Mouse (Mus musculus) midbrain, embryonic 10.5 days (tissue): ENCODE results near the gene Pfn1. TPM values are rescaled to one million over a fixed set of nuclear protein-coding genes. Genes with fewer than 3 reads are reported as not detected.

Experiments
- DNase-seq: peaks from one replicate; pipeline ENCODE4 v3.0.0-alpha.2; 2017; ENCODE audit warnings: low spot score
- H3K27ac ChIP-seq: fragments of 300-500 bp; sonication (generic); replicated peaks from 2 replicates; pipeline ENCODE4 v1.5.1; 2016; ENCODE audit warnings: mild to moderate bottlenecking
- H3K27me3 ChIP-seq: fragments of 300-500 bp; sonication (generic); 2 replicates; pipeline ENCODE4 v1.6.1; 2016; ENCODE audit warnings: low read depth, mild to moderate bottlenecking; ENCODE audit not compliant: poor library complexity, severe bottlenecking
- H3K36me3 ChIP-seq: fragments of 300-500 bp; sonication (generic); 2 replicates; pipeline ENCODE4 v1.6.1; 2016; ENCODE audit warnings: mild to moderate bottlenecking, moderate library complexity
- H3K4me1 ChIP-seq: fragments of 300-500 bp; sonication (generic); 2 replicates; pipeline ENCODE4 v1.6.1; 2016
- H3K4me3 ChIP-seq: fragments of 300-500 bp; sonication (generic); 2 replicates; pipeline ENCODE4 v1.5.1; 2016; ENCODE audit warnings: mild to moderate bottlenecking, moderate library complexity
- H3K9me3 ChIP-seq: fragments of 300-500 bp; sonication (generic); replicated peaks from 2 replicates; pipeline ENCODE4 v1.6.1; 2016; ENCODE audit warnings: mild to moderate bottlenecking
- WGBS: fragments of 180-500 bp; shearing (Covaris S2); methylation state at CpG from one replicate; pipeline ENCODE4 v1.1.7; 2016; 5-methylcytosine and 5-hydroxymethylcytosine counted together
- polyA plus RNA-seq: library from polyadenylated mRNA; unstranded; fragments of >200 nt; fragmentation: Nextera tagmentation; extraction: Ambion mirVana; gene quantifications from 2 replicates; pipeline ENCODE4 v1.2.1, GENCODE M21; 2016

Pfn1 gene
- polyA plus RNA-seq, 1 experiment from 2014 or later, result 1,733 TPM

DNA sequence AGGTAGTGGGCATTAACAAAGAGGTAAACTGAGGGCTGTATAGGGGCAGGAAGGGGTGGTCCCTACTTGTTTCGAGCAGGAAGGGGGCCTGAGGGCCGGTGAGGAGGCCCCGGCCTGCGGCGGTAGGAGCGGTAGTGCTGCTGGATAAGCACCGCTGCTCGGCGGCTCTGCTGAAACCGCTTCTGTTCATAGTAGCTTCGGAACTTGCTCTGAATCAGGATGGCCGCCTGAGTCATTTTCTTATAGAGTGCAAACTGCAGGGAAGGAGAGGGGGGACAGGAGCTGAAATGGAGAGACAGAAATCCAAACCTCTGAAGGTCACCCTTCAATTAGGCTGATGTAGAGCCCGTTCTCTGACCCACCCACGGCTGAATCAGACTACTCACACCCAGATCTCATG, 16.0 kb upstream of the Pfn1 start:
- Histone ChIP-seq H3K36me3 (peaks cover 57% of the 10 kb centered on the region), H3K9me3 (no peaks in the 10 kb centered on the region), H3K4me1 (peaks cover 42% of the 10 kb centered on the region), H3K4me3 (peak overlapping the region; percentile 69), H3K27me3 (no peaks in the 10 kb centered on the region), H3K27ac (peak overlapping the region; percentile 95)
- 50% methylated on average over 14 of the region's 14 CpGs for WGBS
- no peak for DNase-seq

DNA sequence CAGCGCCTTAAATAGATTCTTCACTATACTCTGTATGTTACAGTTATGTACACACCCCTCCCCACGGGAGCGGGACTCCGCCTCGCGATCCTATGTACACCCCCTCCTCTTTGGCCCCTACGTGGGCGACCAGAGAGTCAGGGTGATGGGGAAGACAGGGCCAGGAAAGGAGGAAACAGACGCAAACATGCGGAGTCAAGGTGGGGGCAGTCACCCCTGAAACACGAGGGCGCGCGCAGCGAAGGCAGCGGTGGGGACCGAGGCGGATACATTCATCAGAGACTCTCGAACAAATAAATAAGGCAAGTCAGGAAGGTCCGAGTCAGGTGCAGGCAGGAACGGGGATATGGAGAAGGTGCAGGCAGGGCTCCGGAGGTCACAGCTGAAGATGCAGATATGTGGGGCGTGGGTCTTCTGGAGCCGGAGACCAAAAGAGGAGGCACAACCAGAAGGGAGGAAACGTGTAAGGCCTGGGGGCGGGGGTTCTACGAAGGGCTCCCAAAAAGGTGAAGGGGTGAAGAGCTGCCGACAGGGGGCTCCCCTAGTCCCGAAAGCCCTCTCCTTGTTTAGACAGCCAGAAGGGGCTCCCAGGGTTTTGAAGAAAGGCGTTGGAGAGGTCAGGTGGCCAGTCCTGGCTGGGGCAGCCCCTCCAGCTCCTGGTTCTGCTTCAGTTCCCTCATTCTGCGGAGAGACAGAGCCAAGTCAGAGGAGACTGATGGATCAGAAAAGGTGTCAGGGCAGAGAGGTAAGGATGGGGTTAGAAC, 15.3 kb upstream of the Pfn1 start:
- peaks cover 57% of the 10 kb centered on the region for H3K36me3 ChIP-seq
- no peaks in the 10 kb centered on the region for H3K27me3 ChIP-seq
- H3K4me3 ChIP-seq, result peak overlapping the region; percentile 69
- H3K4me1 ChIP-seq, result peaks cover 42% of the 10 kb centered on the region
- no peaks in the 10 kb centered on the region for H3K9me3 ChIP-seq
- peak; percentile 83 for DNase-seq
- under 1% methylated on average over 31 of the region's 31 CpGs for WGBS
- H3K27ac ChIP-seq, result peak overlapping the region; percentile 95

DNA sequence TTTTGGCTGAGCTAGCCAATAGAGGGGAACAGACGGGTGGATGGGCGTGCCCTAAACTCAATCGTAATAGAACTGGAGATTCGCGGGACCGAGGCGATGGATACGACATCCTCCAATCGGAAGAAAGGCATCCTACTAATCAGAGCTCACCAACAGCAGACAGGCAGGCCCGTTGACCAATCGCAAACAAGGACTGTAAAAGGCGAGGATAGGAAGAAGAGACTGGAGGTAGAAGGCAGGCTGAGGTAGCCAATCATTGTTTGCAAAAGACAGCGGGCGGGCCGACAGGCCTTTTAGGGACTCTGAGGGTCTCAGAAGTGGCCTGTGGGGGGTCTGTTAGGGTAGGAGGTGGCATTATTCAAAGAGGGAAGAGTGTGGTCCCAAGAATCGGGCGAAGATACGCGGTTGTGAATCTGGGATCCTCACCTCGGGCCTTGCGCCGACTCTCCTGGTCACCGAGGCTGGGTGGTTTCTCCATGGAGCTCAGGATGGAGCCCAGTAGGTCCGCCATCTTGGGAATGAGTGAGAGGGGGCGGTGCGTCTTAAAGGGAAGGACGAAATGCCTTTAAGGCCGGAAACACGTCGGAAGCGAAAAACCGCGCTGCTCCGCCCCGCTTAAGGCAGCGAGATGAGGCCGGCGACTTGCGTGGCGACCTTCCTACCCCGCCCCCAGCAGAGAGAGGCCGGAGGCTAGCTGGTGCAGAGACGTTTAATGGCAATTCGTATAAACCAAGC, 14.5 kb upstream of the Pfn1 start, which contains the start of gene Spag7:
Spag7 (minus strand) TSS at position 646 of the 735 bp plus-strand sequence.
- Histone ChIP-seq H3K27ac (peak within 1 kb of the TSS; percentile 95), H3K9me3 (no peaks in the 10 kb centered on the region), H3K27me3 (no peaks in the 10 kb centered on the region), H3K4me3 (peak within 1 kb of the TSS; percentile 69), H3K36me3 (peaks cover 57% of the 10 kb centered on the region), H3K4me1 (peaks cover 39% of the 10 kb centered on the region)
- under 1% methylated on average over 44 of the region's 44 CpGs for WGBS
- DNase-seq, result peak; percentile 95

DNA sequence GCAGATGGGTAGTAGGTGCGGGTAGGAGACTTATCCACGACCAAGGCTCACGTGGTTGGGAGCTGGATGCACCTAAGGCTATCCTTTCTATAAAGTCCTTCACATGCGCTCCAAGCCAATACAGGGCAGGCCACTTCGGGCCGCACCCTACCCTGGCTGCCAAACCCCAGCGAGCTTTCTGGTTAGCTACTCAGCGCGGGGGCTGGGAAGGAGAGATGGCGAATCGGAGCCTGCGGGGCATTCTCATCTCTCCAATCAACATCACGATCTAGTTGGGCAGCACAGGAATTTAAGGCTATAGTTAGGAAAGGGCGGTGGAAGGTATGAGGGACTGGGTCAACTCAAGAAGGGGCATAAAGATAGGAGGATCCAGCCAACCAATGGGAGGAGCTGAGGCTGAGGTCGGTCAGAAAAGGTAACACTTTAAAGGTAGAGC, 13.9 kb upstream of the Pfn1 start:
- no peaks in the 10 kb centered on the region for H3K27me3 ChIP-seq

DNA sequence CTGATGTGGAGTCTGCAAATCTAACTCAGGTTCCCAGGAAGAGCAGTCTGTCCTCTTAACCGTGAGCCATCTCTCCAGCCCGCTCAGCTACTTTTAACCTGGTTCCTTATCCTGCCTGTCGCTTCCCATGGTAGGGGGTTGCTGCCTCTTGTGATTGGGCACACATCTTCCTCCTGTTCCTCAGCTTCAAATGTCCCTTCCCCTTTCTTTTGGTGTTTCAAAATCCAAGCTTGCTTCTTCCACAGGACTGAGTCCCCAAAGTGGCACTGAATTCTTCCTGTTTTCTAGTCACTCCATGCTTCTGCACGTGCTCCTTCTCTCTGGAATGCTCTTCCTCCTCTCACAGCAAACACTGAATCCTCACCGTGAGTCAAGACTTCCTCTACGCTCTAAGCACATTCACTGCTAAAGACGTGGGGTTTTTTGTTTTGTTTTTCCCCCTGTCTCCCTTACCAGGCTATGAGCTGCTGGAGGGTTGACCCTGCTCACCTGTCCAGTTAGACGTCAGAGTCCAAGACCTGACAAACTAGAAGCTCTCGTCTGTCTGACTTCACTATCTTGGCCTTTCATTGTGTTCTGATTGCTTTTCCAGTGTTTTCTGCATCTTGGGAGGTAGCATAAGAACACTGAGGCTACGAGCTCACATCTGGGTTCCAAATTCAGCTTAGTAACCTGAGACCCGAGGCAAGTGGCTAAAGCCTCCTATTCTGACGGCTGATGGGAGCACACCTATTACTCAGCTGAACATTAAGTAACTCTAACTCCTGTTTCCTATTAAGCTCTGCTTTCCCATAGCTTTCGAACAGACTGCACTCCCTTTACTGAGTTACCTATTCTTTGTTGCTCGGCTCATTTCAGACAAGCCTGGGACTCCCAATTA, 13.1 kb upstream of the Pfn1 start:
- WGBS, result 80% methylated on average over 14 of the region's 14 CpGs
- Histone ChIP-seq H3K4me3 (peak overlapping the region; percentile 69), H3K27me3 (no peaks in the 10 kb centered on the region), H3K9me3 (no peaks in the 10 kb centered on the region), H3K27ac (peak overlapping the region; percentile 95), H3K36me3 (peaks cover 65% of the 10 kb centered on the region), H3K4me1 (peaks cover 41% of the 10 kb centered on the region)
- DNase-seq, result no peak

More for the DNA sequence above, 13.9 kb upstream of the Pfn1 start:
- peaks cover 60% of the 10 kb centered on the region for H3K36me3 ChIP-seq
- DNase-seq, result no peak
- no peaks in the 10 kb centered on the region for H3K9me3 ChIP-seq
- peak overlapping the region; percentile 69 for H3K4me3 ChIP-seq
- WGBS, result 1% methylated on average over 15 of the region's 15 CpGs
- peaks cover 41% of the 10 kb centered on the region for H3K4me1 ChIP-seq
- peak overlapping the region; percentile 95 for H3K27ac ChIP-seq

DNA sequence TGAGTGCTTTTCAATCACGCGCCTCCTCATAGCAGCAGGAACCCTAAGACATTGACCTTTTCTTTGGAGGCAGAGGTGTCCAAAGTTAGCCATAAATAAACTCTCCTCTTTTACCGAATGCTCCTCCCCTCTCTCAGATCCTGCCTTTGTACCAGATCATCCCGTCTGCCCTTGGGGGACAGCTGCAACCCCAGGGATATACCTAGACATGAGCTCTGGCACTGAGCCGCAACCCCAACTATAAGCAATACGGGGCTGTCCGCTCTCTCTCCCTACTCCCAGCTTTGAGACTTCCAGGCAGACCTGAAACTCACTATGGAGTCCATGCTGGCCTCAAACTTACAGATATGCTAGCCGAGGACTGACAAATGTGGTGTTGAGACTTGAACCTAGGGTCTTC, 12.2 kb upstream of the Pfn1 start:
- Histone ChIP-seq H3K9me3 (no peaks in the 10 kb centered on the region), H3K4me1 (peaks cover 40% of the 10 kb centered on the region), H3K4me3 (no peak overlapping the region), H3K36me3 (peaks cover 65% of the 10 kb centered on the region), H3K27ac (no peak overlapping the region), H3K27me3 (no peaks in the 10 kb centered on the region)
- 90% methylated on average over 8 of the region's 8 CpGs for WGBS
- DNase-seq, result no peak

DNA sequence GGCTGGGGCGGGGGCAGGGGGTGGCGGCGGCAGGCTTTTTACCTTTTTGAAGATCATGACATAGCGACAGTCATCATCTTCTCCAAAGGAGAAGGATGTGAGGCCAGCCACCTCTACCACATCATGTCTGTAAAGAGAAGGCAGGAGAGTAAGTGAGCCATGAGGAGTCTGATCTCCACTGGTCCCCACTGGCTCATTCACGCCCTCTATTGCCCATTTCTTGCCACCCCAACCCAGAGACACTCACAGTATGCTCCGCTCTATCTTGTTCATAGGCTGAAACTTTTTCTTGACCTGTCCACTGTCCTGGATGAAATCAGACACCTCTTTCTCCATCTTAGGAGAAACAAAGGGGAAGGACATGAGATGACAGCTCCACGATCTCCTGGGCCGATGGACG, 10.3 kb upstream of the Pfn1 start:
- H3K4me3 ChIP-seq, result no peak overlapping the region
- peaks cover 21% of the 10 kb centered on the region for H3K4me1 ChIP-seq
- no peak overlapping the region for H3K27ac ChIP-seq
- H3K9me3 ChIP-seq, result no peaks in the 10 kb centered on the region
- WGBS, result 92% methylated on average over 9 of the region's 9 CpGs
- no peak for DNase-seq
- H3K36me3 ChIP-seq, result peaks cover 77% of the 10 kb centered on the region
- no peaks in the 10 kb centered on the region for H3K27me3 ChIP-seq

DNA sequence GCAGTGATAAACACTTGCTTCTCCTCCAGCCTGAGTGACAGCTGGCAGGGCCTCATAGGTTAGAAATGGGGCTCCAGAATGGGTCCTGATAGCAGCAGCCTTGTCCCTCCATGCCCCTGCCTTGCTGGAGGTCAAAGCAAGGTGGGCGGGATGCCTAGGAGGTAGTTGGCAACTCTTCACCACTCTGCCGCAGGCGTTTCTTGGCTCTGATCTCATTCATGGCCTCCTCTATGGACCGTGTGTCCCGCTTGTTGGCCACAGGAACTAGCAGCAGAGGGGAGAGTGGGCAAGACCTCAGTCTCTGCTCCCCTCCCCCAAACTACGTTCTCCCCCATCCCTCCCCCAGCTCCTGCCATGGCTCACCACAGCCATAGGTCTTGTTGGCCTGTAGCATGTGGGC, 9.5 kb upstream of the Pfn1 start:
- Histone ChIP-seq H3K4me3 (no peak overlapping the region), H3K9me3 (no peaks in the 10 kb centered on the region), H3K36me3 (peaks cover 83% of the 10 kb centered on the region), H3K27ac (no peak overlapping the region), H3K27me3 (no peaks in the 10 kb centered on the region), H3K4me1 (peaks cover 18% of the 10 kb centered on the region)
- DNase-seq, result no peak
- WGBS, result 95% methylated on average over 6 of the region's 6 CpGs

DNA sequence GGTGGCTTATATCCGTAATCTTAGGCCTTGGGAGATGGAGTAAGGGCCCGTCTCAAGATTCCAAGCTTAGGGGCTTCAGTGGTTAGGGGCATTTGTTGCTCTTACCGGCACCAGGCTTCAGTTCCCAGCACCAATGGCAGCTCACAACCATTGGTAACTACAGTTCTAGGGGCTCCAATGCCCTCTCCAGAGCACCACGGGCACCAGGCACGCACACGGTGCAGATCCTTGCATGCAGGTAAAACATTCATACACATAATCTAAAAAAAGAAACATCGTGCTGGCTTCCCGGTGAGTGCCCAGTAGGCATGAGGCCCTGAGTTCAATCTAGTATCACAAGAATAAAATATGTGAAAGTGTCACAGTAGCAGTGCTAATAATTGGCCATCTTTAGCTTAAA, 8.7 kb upstream of the Pfn1 start:
- Histone ChIP-seq H3K36me3 (peaks cover 83% of the 10 kb centered on the region), H3K27me3 (no peaks in the 10 kb centered on the region), H3K4me1 (peaks cover 21% of the 10 kb centered on the region), H3K9me3 (no peaks in the 10 kb centered on the region), H3K4me3 (no peak overlapping the region), H3K27ac (no peak overlapping the region)
- DNase-seq, result no peak
- WGBS, result 85% methylated on average over 8 of the region's 8 CpGs

DNA sequence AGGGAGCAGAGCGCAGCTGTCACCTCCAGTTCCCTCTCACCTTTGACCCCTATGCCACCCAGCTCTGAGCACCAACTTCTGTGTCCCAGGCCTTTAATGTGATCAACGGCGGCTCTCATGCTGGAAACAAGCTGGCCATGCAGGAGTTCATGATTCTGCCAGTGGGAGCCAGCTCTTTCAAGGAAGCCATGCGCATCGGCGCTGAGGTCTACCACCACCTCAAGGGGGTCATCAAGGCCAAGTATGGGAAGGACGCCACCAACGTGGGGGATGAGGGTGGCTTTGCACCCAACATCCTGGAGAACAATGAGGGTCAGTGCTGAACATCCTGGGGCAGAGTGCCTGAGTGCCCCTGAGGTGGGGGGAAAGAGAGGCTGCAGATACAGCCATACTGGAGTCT, 6.1 kb upstream of the Pfn1 start:
- WGBS, result 89% methylated on average over 8 of the region's 8 CpGs
- no peaks in the 10 kb centered on the region for H3K9me3 ChIP-seq
- H3K27ac ChIP-seq, result no peak overlapping the region; the same call in 1 of the 2 replicates
- peaks cover 37% of the 10 kb centered on the region for H3K4me1 ChIP-seq
- H3K27me3 ChIP-seq, result no peaks in the 10 kb centered on the region
- peaks cover 64% of the 10 kb centered on the region for H3K36me3 ChIP-seq
- H3K4me3 ChIP-seq, result 0 out of 2 replicates have a peak overlapping the region, but pooled peaks have one; percentile 7
- no peak for DNase-seq

DNA sequence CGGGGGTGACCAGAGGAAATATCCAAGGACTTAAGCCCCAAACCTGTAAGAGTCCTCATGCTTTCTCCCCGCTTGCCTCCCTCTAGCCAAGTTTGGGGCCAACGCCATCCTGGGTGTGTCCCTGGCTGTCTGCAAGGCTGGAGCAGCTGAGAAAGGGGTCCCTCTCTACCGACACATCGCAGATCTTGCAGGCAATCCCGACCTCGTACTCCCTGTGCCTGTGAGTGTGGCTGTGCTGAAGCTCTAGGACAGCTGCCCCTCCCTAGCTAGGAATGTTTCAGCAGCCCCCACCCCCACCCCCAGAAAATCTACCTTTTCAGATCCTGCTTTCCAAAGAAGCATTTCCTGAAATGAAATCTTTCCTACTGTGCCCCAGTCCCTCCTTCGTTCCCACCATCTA, 4.5 kb upstream of the Pfn1 start:
- Histone ChIP-seq H3K36me3 (peaks cover 47% of the 10 kb centered on the region), H3K4me3 (no peak overlapping the region), H3K9me3 (no peaks in the 10 kb centered on the region), H3K27me3 (no peaks in the 10 kb centered on the region), H3K27ac (no peak overlapping the region), H3K4me1 (peaks cover 41% of the 10 kb centered on the region)
- DNase-seq, result no peak
- 80% methylated on average over 8 of the region's 8 CpGs for WGBS

DNA sequence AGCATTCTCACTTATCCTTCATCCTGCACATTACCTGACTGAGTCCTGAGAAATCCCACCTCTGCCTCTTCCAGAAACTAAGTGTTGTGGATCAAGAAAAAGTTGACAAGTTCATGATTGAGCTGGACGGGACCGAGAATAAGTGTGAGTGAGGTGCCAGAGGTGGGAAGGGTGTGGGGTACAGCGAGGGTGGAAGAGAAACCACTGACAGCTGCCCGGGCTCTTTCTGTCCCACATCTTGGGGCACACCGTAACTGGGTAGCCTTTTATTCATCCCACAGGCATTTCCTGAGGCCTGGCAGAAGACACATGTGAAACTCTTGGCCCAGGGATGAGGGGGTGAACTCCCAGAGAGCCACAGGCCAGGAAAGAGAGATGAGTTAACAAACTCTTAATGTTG, 4.1 kb upstream of the Pfn1 start:
- peaks cover 39% of the 10 kb centered on the region for H3K4me1 ChIP-seq
- H3K9me3 ChIP-seq, result no peaks in the 10 kb centered on the region
- WGBS, result 90% methylated on average over 5 of the region's 5 CpGs
- H3K27me3 ChIP-seq, result no peaks in the 10 kb centered on the region
- H3K36me3 ChIP-seq, result peaks cover 43% of the 10 kb centered on the region
- DNase-seq, result no peak
- peak overlapping the region; percentile 99; the same call in 1 of the 2 replicates for H3K27ac ChIP-seq
- 0 out of 2 replicates have a peak overlapping the region, but pooled peaks have one; percentile 4 for H3K4me3 ChIP-seq
